In genomic region chrX:12089027-12089340, GRCm38 (mm10) we compare ENCODE assay signal across 8 mouse cellular contexts.
DNase-seq lines count a peak whose midpoint lies in the region; ATAC-seq and TF ChIP-seq lines count a peak whose summit lies in the region.

No protein-coding gene starts in this region.

- H3K27me3 ChIP-seq in kidney, embryonic 14.5 days (ENCODE audit: control insufficient read depth, insufficient read depth, low read length): peaks cover 23% of the 10 kb centered on the region
- peaks cover 100% of the 10 kb centered on the region for H3K27me3 ChIP-seq in embryonic facial prominence, embryonic 10.5 days (replicated peaks; ENCODE audit: low read depth, poor library complexity, severe bottlenecking)
- peaks cover 38% of the 10 kb centered on the region for H3K27me3 ChIP-seq in hindbrain, embryonic 16.5 days (replicated peaks; ENCODE audit: control insufficient read depth, insufficient read depth, low read length)
- no peaks in the 10 kb centered on the region for H3K27me3 ChIP-seq in myocyte (ENCODE audit: control insufficient read depth, insufficient read depth, insufficient read length)

- H3K9ac ChIP-seq in kidney, embryonic 14.5 days (ENCODE audit: low read depth, low read length): peak overlapping the region; percentile 68; the same call in 1 of the 2 replicates
- peak overlapping the region; percentile 72 for H3K9ac ChIP-seq in hindbrain, embryonic 16.5 days (ENCODE audit: low read depth, low read length)

- peak overlapping the region; percentile 45 for H3K4me3 ChIP-seq in kidney, embryonic 14.5 days (ENCODE audit: low read length)
- peak overlapping the region; percentile 67 for H3K4me3 ChIP-seq in embryonic facial prominence, embryonic 10.5 days
- H3K4me3 ChIP-seq in hindbrain, embryonic 16.5 days (ENCODE audit: low read length): peak overlapping the region; percentile 51
- peak overlapping the region; percentile 28 for H3K4me3 ChIP-seq in myocyte

- no peak for TF ChIP-seq POLR2A in myocyte (IDR thresholded peaks at IDR 0.05; ENCODE audit: insufficient read length, low read depth)

- no peaks in the 10 kb centered on the region for H3K79me2 ChIP-seq in myocyte (ENCODE audit: control insufficient read depth, insufficient read depth)

- H3ac ChIP-seq in myocyte (ENCODE audit: control insufficient read depth, insufficient read length): peak overlapping the region; percentile 31

- peak overlapping the region; percentile 83 for H3K4me2 ChIP-seq in kidney, embryonic 14.5 days (replicated peaks; ENCODE audit: low read depth, low read length)
- peak overlapping the region; percentile 88 for H3K4me2 ChIP-seq in hindbrain, embryonic 16.5 days (ENCODE audit: low read length)
- peak overlapping the region; percentile 77 for H3K4me2 ChIP-seq in myocyte (ENCODE audit: low read depth)

- intact Hi-C loops in left cerebral cortex, postnatal 4 days (cut with DNase I): no loop called here

- 12% methylated on average over 13 of the region's 13 CpGs for WGBS in kidney, embryonic 14.5 days
- 3% methylated on average over 13 of the region's 13 CpGs for WGBS in embryonic facial prominence, embryonic 10.5 days
- WGBS in hindbrain, embryonic 16.5 days: 4% methylated on average over 13 of the region's 13 CpGs

- H3K4me1 ChIP-seq in kidney, embryonic 14.5 days (ENCODE audit: control insufficient read depth, insufficient read depth, low read length): peaks cover 12% of the 10 kb centered on the region; the same call in 1 of the 2 replicates
- H3K4me1 ChIP-seq in embryonic facial prominence, embryonic 10.5 days: peaks cover 73% of the 10 kb centered on the region
- H3K4me1 ChIP-seq in hindbrain, embryonic 16.5 days (ENCODE audit: control insufficient read depth, insufficient read depth, low read depth, low read length): peaks cover 27% of the 10 kb centered on the region

- no peak for ATAC-seq in kidney, embryonic 14.5 days (ENCODE audit: low FRiP score, low TSS enrichment)
- ATAC-seq in hindbrain, embryonic 16.5 days: no peak; the same call in 1 of the 2 replicates

- no peak for DNase-seq in kidney, adult 11 months
- DNase-seq in embryonic facial prominence, embryonic 10.5 days (ENCODE audit: low spot score): no peak
- DNase-seq in cerebellum, adult 8-10 months: no peak
- no peak for DNase-seq in left cerebral cortex, postnatal 4 days
- no peak for DNase-seq in spleen, postnatal 4 days (ENCODE audit: low spot score in 2 of 2)

- H3K27ac ChIP-seq in kidney, embryonic 14.5 days (ENCODE audit: low read depth, low read length): peak overlapping the region; percentile 89; the same call in 1 of the 2 replicates
- H3K27ac ChIP-seq in embryonic facial prominence, embryonic 10.5 days (replicated peaks): peak overlapping the region; percentile 87
- peak overlapping the region; percentile 91 for H3K27ac ChIP-seq in hindbrain, embryonic 16.5 days (ENCODE audit: low read depth, low read length)

- H3K9me3 ChIP-seq in kidney, embryonic 14.5 days (ENCODE audit: control insufficient read depth, low read length): no peaks in the 10 kb centered on the region
- H3K9me3 ChIP-seq in embryonic facial prominence, embryonic 10.5 days: no peaks in the 10 kb centered on the region
- no peaks in the 10 kb centered on the region for H3K9me3 ChIP-seq in hindbrain, embryonic 16.5 days (ENCODE audit: control insufficient read depth, low read length)

- H3K36me3 ChIP-seq in kidney, embryonic 14.5 days (ENCODE audit: control insufficient read depth, insufficient read depth, low read length): no peaks in the 10 kb centered on the region
- H3K36me3 ChIP-seq in embryonic facial prominence, embryonic 10.5 days (replicated peaks): no peaks in the 10 kb centered on the region
- H3K36me3 ChIP-seq in hindbrain, embryonic 16.5 days (ENCODE audit: control insufficient read depth, insufficient read depth, low read length): no peaks in the 10 kb centered on the region
- H3K36me3 ChIP-seq in myocyte (ENCODE audit: control insufficient read depth, insufficient read depth): no peaks in the 10 kb centered on the region

TF ChIP-seq in myocyte, 11 proteins besides CTCF, POLR2A, EP300 and RAD21:
- TF ChIP-seq E2F4 (IDR thresholded peaks at IDR 0.05; ENCODE audit: insufficient read depth) (no peak), CEBPB (IDR thresholded peaks at IDR 0.05; ENCODE audit: insufficient read depth, poor library complexity, severe bottlenecking) (no peak), REST (IDR thresholded peaks at IDR 0.05; ENCODE audit: insufficient read depth, insufficient read length) (no peak), MYOD1 (IDR thresholded peaks at IDR 0.05; ENCODE audit: control insufficient read depth in 1 of 3, insufficient read length in 2 of 3, low read depth in 2 of 3) (no peak)
